ENCODE assay signal across 25 mouse cellular contexts in genomic region chr10:67329661-67330060, GRCm38 (mm10). TPM values are rescaled to one million over a fixed set of nuclear protein-coding genes. Genes with fewer than 3 reads are reported as not detected.
DNase-seq lines count a peak whose midpoint lies in the region; ATAC-seq lines count a peak whose summit lies in the region.
"Had no signal": no experiment of that assay in that cellular context is flagged by ENCODE, and none has a peak within 500 bp of the region (broad histone marks: within the 10 kb centered on the region; RNA-seq: fewer than 3 reads in every experiment).

No protein-coding gene starts in this region.

- ATAC-seq in hindbrain, embryonic 12.5 days (ENCODE audit: low FRiP score) = no peak
- no peak for ATAC-seq in hindbrain, embryonic 11.5 days (ENCODE audit: low FRiP score)
- ATAC-seq in midbrain, embryonic 11.5 days (ENCODE audit: low FRiP score) = no peak
- no peak for ATAC-seq in midbrain, embryonic 14.5 days (ENCODE audit: low FRiP score, low TSS enrichment)
- ATAC-seq: CD4-positive, CD25-positive, alpha-beta regulatory T cell, adult 4 months; forebrain, embryonic 14.5 days had no signal

- H3K4me1 ChIP-seq in hindbrain, embryonic 12.5 days = no peaks in the 10 kb centered on the region
- no peaks in the 10 kb centered on the region for H3K4me1 ChIP-seq in hindbrain, embryonic 11.5 days (replicated peaks; ENCODE audit: control insufficient read depth, insufficient read depth, low read length)
- H3K4me1 ChIP-seq in midbrain, embryonic 11.5 days (ENCODE audit: control insufficient read depth, insufficient read depth, low read length) = 0 out of 2 replicates have a peak, but pooled peaks cover 3% of the 10 kb centered on the region
- H3K4me1 ChIP-seq in midbrain, embryonic 14.5 days (ENCODE audit: control insufficient read depth, insufficient read depth, low read length) = no peaks in the 10 kb centered on the region
- H3K4me1 ChIP-seq: embryonic facial prominence, embryonic 12.5 days; stomach, embryonic 15.5 days had no signal

- no peak overlapping the region for H3K9ac ChIP-seq in hindbrain, embryonic 12.5 days
- H3K9ac ChIP-seq in hindbrain, embryonic 11.5 days (ENCODE audit: low read depth, low read length) = no peak overlapping the region
- H3K9ac ChIP-seq in midbrain, embryonic 11.5 days (ENCODE audit: low read length) = 0 out of 2 replicates have a peak overlapping the region, but pooled peaks have one; percentile 27
- no peak overlapping the region for H3K9ac ChIP-seq in midbrain, embryonic 14.5 days (replicated peaks; ENCODE audit: low read length)
- H3K9ac ChIP-seq: embryonic facial prominence, embryonic 12.5 days; stomach, embryonic 15.5 days had no signal

- DNase-seq in heart, adult 11 months = peak; percentile 60
- no peak for DNase-seq in heart, postnatal 14 days
- no peak for DNase-seq in hindbrain, embryonic 11.5 days (ENCODE audit: low spot score)
- DNase-seq in midbrain, embryonic 11.5 days (ENCODE audit: low spot score, missing footprints) = no peak
- DNase-seq in midbrain, embryonic 14.5 days = no peak
- no peak for DNase-seq in left cerebral cortex, postnatal 4 days
- no peak for DNase-seq in B cell, adult 2 months
- DNase-seq: adrenal gland, adult 2 months; cerebellum, adult 9-11 months; gastrocnemius, postnatal 10 days; heart, adult 18-20 months; kidney, adult 11 months; kidney, postnatal 4 days; layer of hippocampus, adult 9-11 months; lung, adult 18-20 months; lung, postnatal 14 days; retina, postnatal 1 day had no signal

- H3K36me3 ChIP-seq in hindbrain, embryonic 12.5 days = no peaks in the 10 kb centered on the region
- no peaks in the 10 kb centered on the region for H3K36me3 ChIP-seq in hindbrain, embryonic 11.5 days (ENCODE audit: control insufficient read depth, insufficient read depth, low read length)
- no peaks in the 10 kb centered on the region for H3K36me3 ChIP-seq in midbrain, embryonic 11.5 days (ENCODE audit: control insufficient read depth, insufficient read depth, low read length)
- H3K36me3 ChIP-seq in midbrain, embryonic 14.5 days (ENCODE audit: control insufficient read depth, insufficient read depth, low read length) = no peaks in the 10 kb centered on the region
- H3K36me3 ChIP-seq: embryonic facial prominence, embryonic 12.5 days; limb, embryonic 10.5 days; stomach, embryonic 15.5 days had no signal

- H3K9me3 ChIP-seq in hindbrain, embryonic 12.5 days (replicated peaks) = no peaks in the 10 kb centered on the region
- no peaks in the 10 kb centered on the region for H3K9me3 ChIP-seq in hindbrain, embryonic 11.5 days (ENCODE audit: control insufficient read depth, low read length)
- no peaks in the 10 kb centered on the region for H3K9me3 ChIP-seq in midbrain, embryonic 11.5 days (ENCODE audit: control insufficient read depth, low read length)
- H3K9me3 ChIP-seq in midbrain, embryonic 14.5 days (ENCODE audit: control insufficient read depth, low read length) = no peaks in the 10 kb centered on the region
- H3K9me3 ChIP-seq: embryonic facial prominence, embryonic 12.5 days; limb, embryonic 10.5 days; stomach, embryonic 15.5 days had no signal

- 32% methylated on average over 11 of the region's 11 CpGs for WGBS in hindbrain, embryonic 12.5 days
- WGBS in hindbrain, embryonic 11.5 days = 33% methylated on average over 11 of the region's 11 CpGs
- WGBS in midbrain, embryonic 11.5 days = 37% methylated on average over 11 of the region's 11 CpGs
- WGBS in midbrain, embryonic 14.5 days = 30% methylated on average over 11 of the region's 11 CpGs

- no peak overlapping the region for H3K27ac ChIP-seq in hindbrain, embryonic 12.5 days
- H3K27ac ChIP-seq in hindbrain, embryonic 11.5 days (ENCODE audit: low read depth, low read length) = no peak overlapping the region
- H3K27ac ChIP-seq in midbrain, embryonic 11.5 days (ENCODE audit: low read depth, low read length) = no peak overlapping the region
- H3K27ac ChIP-seq in midbrain, embryonic 14.5 days (replicated peaks; ENCODE audit: low read depth, low read length) = no peak overlapping the region
- H3K27ac ChIP-seq: embryonic facial prominence, embryonic 12.5 days; left cerebral cortex, adult 2 months; limb, embryonic 10.5 days; stomach, embryonic 15.5 days had no signal

- intact Hi-C loops in heart, postnatal 14 days (cut with DNase I) = no loop called here
- intact Hi-C loops in left cerebral cortex, postnatal 4 days (cut with DNase I) = no loop called here

- H3K4me2 ChIP-seq in hindbrain, embryonic 12.5 days (replicated peaks) = peak overlapping the region; percentile 14; the same call in 1 of the 2 replicates
- H3K4me2 ChIP-seq in hindbrain, embryonic 11.5 days (replicated peaks; ENCODE audit: low read depth, low read length) = no peak overlapping the region
- no peak overlapping the region for H3K4me2 ChIP-seq in midbrain, embryonic 11.5 days
- H3K4me2 ChIP-seq in midbrain, embryonic 14.5 days (ENCODE audit: low read length) = no peak overlapping the region
- H3K4me2 ChIP-seq: embryonic facial prominence, embryonic 12.5 days; stomach, embryonic 15.5 days had no signal

- no peaks in the 10 kb centered on the region for H3K27me3 ChIP-seq in hindbrain, embryonic 12.5 days
- no peaks in the 10 kb centered on the region for H3K27me3 ChIP-seq in hindbrain, embryonic 11.5 days (ENCODE audit: control insufficient read depth, insufficient read depth, low read length)
- H3K27me3 ChIP-seq in midbrain, embryonic 11.5 days (ENCODE audit: control insufficient read depth, insufficient read depth, low read length) = no peaks in the 10 kb centered on the region
- H3K27me3 ChIP-seq in midbrain, embryonic 14.5 days (ENCODE audit: control insufficient read depth, insufficient read depth, low read length) = no peaks in the 10 kb centered on the region
- H3K27me3 ChIP-seq: embryonic facial prominence, embryonic 12.5 days; stomach, embryonic 15.5 days had no signal

- no peak overlapping the region for H3K4me3 ChIP-seq in hindbrain, embryonic 12.5 days
- H3K4me3 ChIP-seq in hindbrain, embryonic 11.5 days (ENCODE audit: low read depth, low read length) = no peak overlapping the region
- H3K4me3 ChIP-seq in midbrain, embryonic 11.5 days (ENCODE audit: low read depth, low read length) = no peak overlapping the region
- no peak overlapping the region for H3K4me3 ChIP-seq in midbrain, embryonic 14.5 days (replicated peaks; ENCODE audit: low read depth, low read length)
- H3K4me3 ChIP-seq: embryonic facial prominence, embryonic 12.5 days; erythroblast, embryonic 14.5 days; left cerebral cortex, adult 2 months; limb, embryonic 10.5 days; stomach, embryonic 15.5 days had no signal

RNA-seq across cellular contexts. Expression of gene Nrbf2, which starts 44.6 kb away (rescaled TPM):
- 1 to 10 TPM; 9.1 to 9.7 TPM for total RNA-seq in heart, postnatal 14 days (2021)
- 45.0 and 46.8 TPM in 2 replicates for polyA plus RNA-seq in hindbrain, embryonic 12.5 days (2016; fragmentation: Nextera tagmentation; extraction: Ambion mirVana)
- 49.5 and 51.5 TPM in 2 replicates for polyA plus RNA-seq in hindbrain, embryonic 11.5 days (2014; fragmentation: Nextera tagmentation; extraction: Ambion mirVana)
- 43.6 and 51.1 TPM in 2 replicates for polyA plus RNA-seq in midbrain, embryonic 11.5 days (2014; fragmentation: Nextera tagmentation; extraction: Ambion mirVana)
- polyA plus RNA-seq in midbrain, embryonic 14.5 days (2014; fragmentation: Nextera tagmentation; extraction: Ambion mirVana) = 41.6 and 45.0 TPM in 2 replicates
- total RNA-seq in left cerebral cortex, postnatal 4 days (2021) = 10 to 100 TPM; 14.4 to 16.1 TPM
